Mouse (Mus musculus) cerebellum, adult 2 months (tissue): ENCODE measurements around the gene Dennd4c.

Source experiments
- CTCF ChIP-seq: fragments of 200-500 bp; IDR thresholded peaks from 2 replicates; pipeline ENCODE4 v1.5.1; 2011; ENCODE audit warnings: low read depth, mild to moderate bottlenecking, control low read depth, low read length, moderate library complexity, borderline replicate concordance; ENCODE audit not compliant: insufficient read depth
- POLR2A ChIP-seq: fragments of 200-500 bp; IDR thresholded peaks from 2 replicates; pipeline ENCODE4 v1.6.1; 2011; ENCODE audit warnings: low read length, control low read depth, borderline replicate concordance; ENCODE audit not compliant: insufficient read depth

DNA sequence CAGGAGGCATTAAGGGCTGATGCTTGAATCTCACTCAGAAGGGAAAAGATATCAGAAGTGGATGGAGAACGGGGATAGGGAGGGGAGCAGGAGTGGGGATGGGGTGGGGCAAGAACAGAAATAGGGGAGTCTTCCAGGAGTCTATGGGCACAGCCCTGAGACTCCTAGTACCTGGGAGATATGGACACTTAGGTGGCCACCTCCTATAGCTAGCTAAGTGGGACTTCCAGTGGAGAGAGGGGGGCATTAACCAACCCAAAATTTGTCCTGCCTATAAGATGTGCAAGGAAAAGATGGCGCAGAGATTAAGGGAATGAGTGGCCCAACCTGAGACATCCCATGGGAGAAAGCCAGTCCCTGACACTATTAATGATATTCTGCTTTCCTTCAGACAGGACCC, 103.0 kb downstream of the Dennd4c start:
- no peak for TF ChIP-seq CTCF
- no peak for TF ChIP-seq POLR2A
